Mouse (Mus musculus) midbrain, embryonic 16.5 days (tissue): ENCODE data around the gene Cox10. TPM values are rescaled to one million over a fixed set of nuclear protein-coding genes. Genes with fewer than 3 reads are reported as not detected.

Experiments
- ATAC-seq: fragments of 200-750 bp; cut with Nextera tagmentation; 2 replicates; pipeline ENCODE4 v1.8.0; 2017; ENCODE audit warnings: moderate TSS enrichment
- H3K27ac ChIP-seq: fragments of 300-500 bp; sonication (generic); 2 replicates; pipeline ENCODE4 v1.5.1; 2014; ENCODE audit warnings: mild to moderate bottlenecking, low read length, mixed read lengths
- H3K27me3 ChIP-seq: fragments of 300-500 bp; sonication (generic); 2 replicates; pipeline ENCODE4 v1.6.1; 2014; ENCODE audit warnings: low read depth, low read length, mixed read lengths; ENCODE audit not compliant: control insufficient read depth, insufficient read depth
- H3K36me3 ChIP-seq: fragments of 300-500 bp; sonication (generic); 2 replicates; pipeline ENCODE4 v1.6.1; 2014; ENCODE audit warnings: mild to moderate bottlenecking, low read length, moderate library complexity, mixed read lengths; ENCODE audit not compliant: control insufficient read depth, insufficient read depth
- H3K4me1 ChIP-seq: fragments of 300-500 bp; sonication (generic); 2 replicates; pipeline ENCODE4 v1.6.1; 2014; ENCODE audit warnings: mild to moderate bottlenecking, low read length, mixed read lengths; ENCODE audit not compliant: control insufficient read depth, insufficient read depth
- H3K4me2 ChIP-seq: fragments of 300-500 bp; sonication (generic); 2 replicates; pipeline ENCODE4 v1.6.1; 2014; ENCODE audit warnings: mild to moderate bottlenecking, low read length, mixed read lengths
- H3K4me3 ChIP-seq: fragments of 300-500 bp; sonication (generic); 2 replicates; pipeline ENCODE4 v1.5.1; 2014; ENCODE audit warnings: low read depth, mild to moderate bottlenecking, low read length, moderate library complexity, mixed read lengths
- H3K9ac ChIP-seq: fragments of 300-500 bp; sonication (generic); 2 replicates; pipeline ENCODE4 v1.6.1; 2014; ENCODE audit warnings: low read depth, low read length, mixed read lengths
- H3K9me3 ChIP-seq: fragments of 300-500 bp; sonication (generic); replicated peaks from 2 replicates; pipeline ENCODE4 v1.6.1; 2014; ENCODE audit warnings: mild to moderate bottlenecking, low read length, mixed read lengths; ENCODE audit not compliant: control insufficient read depth, poor library complexity, severe bottlenecking
- WGBS: fragments of 180-500 bp; shearing (Covaris S2); extraction: QIAGEN DNeasy Blood & Tissue Kit; methylation state at CpG from one replicate; pipeline ENCODE4 v1.1.7; 2014; 5-methylcytosine and 5-hydroxymethylcytosine counted together
- polyA plus RNA-seq: library from polyadenylated mRNA; unstranded; fragments of >200 nt; fragmentation: Nextera tagmentation; extraction: Ambion mirVana; gene quantifications from 2 replicates; pipeline ENCODE4 v1.2.1, GENCODE M21; 2015

Gene Cox10
- polyA plus RNA-seq, 1 experiment from 2014 or later, result 26.1 TPM

GRCm38 (mm10) chr11:63984622-63985168 lies 94.6 kb downstream of the Cox10 start:
- WGBS, result 83% methylated on average over 6 of the region's 6 CpGs
- H3K36me3 ChIP-seq, result no peaks in the 10 kb centered on the region
- no peak overlapping the region for H3K4me2 ChIP-seq
- H3K27ac ChIP-seq, result no peak overlapping the region
- no peak overlapping the region for H3K4me3 ChIP-seq
- no peaks in the 10 kb centered on the region; the same call in 1 of the 2 replicates for H3K4me1 ChIP-seq
- no peak for ATAC-seq
- no peak overlapping the region for H3K9ac ChIP-seq
- H3K27me3 ChIP-seq, result no peaks in the 10 kb centered on the region
- no peaks in the 10 kb centered on the region for H3K9me3 ChIP-seq

GRCm38 (mm10) chr11:63977741-63978140 lies 101.5 kb downstream of the Cox10 start:
- no peaks in the 10 kb centered on the region; the same call in 1 of the 2 replicates for H3K4me1 ChIP-seq
- H3K9ac ChIP-seq, result no peak overlapping the region
- ATAC-seq, result no peak
- no peak overlapping the region for H3K27ac ChIP-seq
- H3K4me2 ChIP-seq, result no peak overlapping the region
- H3K36me3 ChIP-seq, result no peaks in the 10 kb centered on the region
- no peak overlapping the region for H3K4me3 ChIP-seq
- H3K27me3 ChIP-seq, result no peaks in the 10 kb centered on the region
- H3K9me3 ChIP-seq, result no peaks in the 10 kb centered on the region
- 77% methylated on average over 2 of the region's 2 CpGs for WGBS

- H3K27me3 ChIP-seq, result no peaks in the 10 kb centered on the region
- H3K4me2 ChIP-seq, result no peak overlapping the region
- no peak overlapping the region for H3K27ac ChIP-seq
- 95% methylated on average over 2 of the region's 2 CpGs for WGBS
- H3K4me1 ChIP-seq, result no peaks in the 10 kb centered on the region
- H3K36me3 ChIP-seq, result no peaks in the 10 kb centered on the region
- H3K9ac ChIP-seq, result no peak overlapping the region
- ATAC-seq, result no peak
- no peak overlapping the region for H3K4me3 ChIP-seq
- H3K9me3 ChIP-seq, result no peaks in the 10 kb centered on the region
Observed at GRCm38 (mm10) chr11:63976775-63977174, 102.5 kb downstream of the Cox10 start.

- Histone ChIP-seq H3K9ac (no peak overlapping the region), H3K4me2 (no peak overlapping the region), H3K4me1 (no peaks in the 10 kb centered on the region), H3K27me3 (no peaks in the 10 kb centered on the region), H3K27ac (no peak overlapping the region), H3K36me3 (0 out of 2 replicates have a peak, but pooled peaks cover 2% of the 10 kb centered on the region), H3K4me3 (no peak overlapping the region), H3K9me3 (no peaks in the 10 kb centered on the region)
- WGBS, result 84% methylated on average over 13 of the region's 13 CpGs
- no peak for ATAC-seq
Observed at GRCm38 (mm10) chr11:63975260-63975899, 103.9 kb downstream of the Cox10 start.

- 67% methylated on average over 2 of the region's 2 CpGs for WGBS
- no peak overlapping the region for H3K27ac ChIP-seq
- H3K9ac ChIP-seq, result no peak overlapping the region
- no peak for ATAC-seq
- no peak overlapping the region for H3K4me3 ChIP-seq
- H3K27me3 ChIP-seq, result no peaks in the 10 kb centered on the region
- no peaks in the 10 kb centered on the region for H3K9me3 ChIP-seq
- H3K4me2 ChIP-seq, result no peak overlapping the region
- H3K4me1 ChIP-seq, result peaks cover 8% of the 10 kb centered on the region; the same call in 1 of the 2 replicates
- H3K36me3 ChIP-seq, result 0 out of 2 replicates have a peak, but pooled peaks cover 2% of the 10 kb centered on the region
Observed at GRCm38 (mm10) chr11:63973973-63974372, 105.3 kb downstream of the Cox10 start.

GRCm38 (mm10) chr11:63971462-63971861 lies 107.8 kb downstream of the Cox10 start:
- ATAC-seq, result no peak
- 93% methylated on average over 9 of the region's 9 CpGs for WGBS

GRCm38 (mm10) chr11:63970818-63971217 lies 108.5 kb downstream of the Cox10 start:
- H3K9ac ChIP-seq, result no peak overlapping the region
- H3K27me3 ChIP-seq, result no peaks in the 10 kb centered on the region
- H3K4me2 ChIP-seq, result no peak overlapping the region
- H3K4me3 ChIP-seq, result no peak overlapping the region
- peaks cover 5% of the 10 kb centered on the region; the same call in 1 of the 2 replicates for H3K36me3 ChIP-seq
- 95% methylated on average over 6 of the region's 6 CpGs for WGBS
- no peak overlapping the region for H3K27ac ChIP-seq
- H3K4me1 ChIP-seq, result peaks cover 12% of the 10 kb centered on the region; the same call in 1 of the 2 replicates
- H3K9me3 ChIP-seq, result no peaks in the 10 kb centered on the region
- ATAC-seq, result no peak

More at GRCm38 (mm10) chr11:63971462-63971861, 107.8 kb downstream of the Cox10 start:
- Histone ChIP-seq H3K27ac (no peak overlapping the region), H3K4me1 (peaks cover 12% of the 10 kb centered on the region; the same call in 1 of the 2 replicates), H3K36me3 (peaks cover 5% of the 10 kb centered on the region; the same call in 1 of the 2 replicates), H3K9ac (no peak overlapping the region), H3K4me3 (no peak overlapping the region), H3K27me3 (no peaks in the 10 kb centered on the region), H3K9me3 (no peaks in the 10 kb centered on the region), H3K4me2 (no peak overlapping the region)

GRCm38 (mm10) chr11:63969205-63969910 lies 109.9 kb downstream of the Cox10 start:
- ATAC-seq, result peak; percentile 82
- H3K4me3 ChIP-seq, result no peak overlapping the region
- no peaks in the 10 kb centered on the region for H3K9me3 ChIP-seq
- H3K4me2 ChIP-seq, result no peak overlapping the region
- peaks cover 5% of the 10 kb centered on the region; the same call in 1 of the 2 replicates for H3K36me3 ChIP-seq
- 21% methylated on average over 11 of the region's 11 CpGs for WGBS
- no peaks in the 10 kb centered on the region for H3K27me3 ChIP-seq
- H3K9ac ChIP-seq, result no peak overlapping the region
- H3K27ac ChIP-seq, result peak overlapping the region; percentile 62
- H3K4me1 ChIP-seq, result peaks cover 12% of the 10 kb centered on the region; the same call in 1 of the 2 replicates
